Mouse (Mus musculus): ENCODE data around the gene Mindy3. TPM values are rescaled to one million over a fixed set of nuclear protein-coding genes. Genes with fewer than 3 reads are reported as not detected.

The Mindy3 gene
- total RNA-seq, 2 experiments from 2014 or later = 11.9 to 12.1 TPM

GRCm38 (mm10) chr2:12378591-12378990, 40.7 kb downstream of the Mindy3 start:
- intact Hi-C loops (cut with DNase I; ENCODE audit: low total_unique reads) = no loop called here
- DNase-seq = no peak

- intact Hi-C loops (cut with DNase I; ENCODE audit: low total_unique reads) = no loop called here
- DNase-seq = no peak
Observed at GRCm38 (mm10) chr2:12377024-12377423, 42.2 kb downstream of the Mindy3 start.

- intact Hi-C loops (cut with DNase I; ENCODE audit: low total_unique reads) = no loop called here
- DNase-seq = no peak
Observed at GRCm38 (mm10) chr2:12372883-12373282, 46.4 kb downstream of the Mindy3 start.

GRCm38 (mm10) chr2:12371401-12371800, 47.9 kb downstream of the Mindy3 start:
- intact Hi-C loops (cut with DNase I; ENCODE audit: low total_unique reads) = no loop called here
- no peak for DNase-seq

GRCm38 (mm10) chr2:12368451-12368850, 50.8 kb downstream of the Mindy3 start:
- DNase-seq = no peak
- intact Hi-C loops (cut with DNase I; ENCODE audit: low total_unique reads) = no loop called here

- no peak for DNase-seq
- intact Hi-C loops (cut with DNase I; ENCODE audit: low total_unique reads) = no loop called here
Observed at GRCm38 (mm10) chr2:12368016-12368415, 51.3 kb downstream of the Mindy3 start.

- no peak for DNase-seq
- intact Hi-C loops (cut with DNase I; ENCODE audit: low total_unique reads) = no loop called here
Observed at GRCm38 (mm10) chr2:12361310-12361709, 58.0 kb downstream of the Mindy3 start.

GRCm38 (mm10) chr2:12354837-12355236, 64.4 kb downstream of the Mindy3 start:
- no peak for DNase-seq
- intact Hi-C loops (cut with DNase I; ENCODE audit: low total_unique reads) = no loop called here

GRCm38 (mm10) chr2:12348914-12349313, 70.4 kb downstream of the Mindy3 start:
- intact Hi-C loops (cut with DNase I; ENCODE audit: low total_unique reads) = no loop called here
- DNase-seq = no peak

- intact Hi-C loops (cut with DNase I; ENCODE audit: low total_unique reads) = no loop called here
- DNase-seq = no peak
Observed at GRCm38 (mm10) chr2:12331962-12332361, 87.3 kb downstream of the Mindy3 start.

- intact Hi-C loops (cut with DNase I; ENCODE audit: low total_unique reads) = no loop called here
- DNase-seq = no peak
Observed at GRCm38 (mm10) chr2:12329620-12330019, 89.7 kb downstream of the Mindy3 start.

GRCm38 (mm10) chr2:12329068-12329407, 90.2 kb downstream of the Mindy3 start:
- intact Hi-C loops (cut with DNase I; ENCODE audit: low total_unique reads) = no loop called here
- DNase-seq = no peak

GRCm38 (mm10) chr2:12328355-12329067, 90.8 kb downstream of the Mindy3 start:
- no peak for DNase-seq

GRCm38 (mm10) chr2:12327691-12328354, 91.4 kb downstream of the Mindy3 start:
- DNase-seq = no peak
- intact Hi-C loops (cut with DNase I; ENCODE audit: low total_unique reads) = no loop called here

More at GRCm38 (mm10) chr2:12328355-12329067, 90.8 kb downstream of the Mindy3 start:
- intact Hi-C loops (cut with DNase I; ENCODE audit: low total_unique reads) = no loop called here

GRCm38 (mm10) chr2:12327216-12327615, 92.1 kb downstream of the Mindy3 start:
- peak; percentile 11 for DNase-seq
- intact Hi-C loops (cut with DNase I; ENCODE audit: low total_unique reads) = no loop called here

- no peak for DNase-seq
- intact Hi-C loops (cut with DNase I; ENCODE audit: low total_unique reads) = no loop called here
Observed at GRCm38 (mm10) chr2:12325868-12326267, 93.4 kb downstream of the Mindy3 start.

GRCm38 (mm10) chr2:12325417-12325816, 93.9 kb downstream of the Mindy3 start:
- DNase-seq = peak; percentile 78
- intact Hi-C loops (cut with DNase I; ENCODE audit: low total_unique reads) = no loop called here

- intact Hi-C loops (cut with DNase I; ENCODE audit: low total_unique reads) = no loop called here
- no peak for DNase-seq
Observed at GRCm38 (mm10) chr2:12320914-12321313, 98.4 kb downstream of the Mindy3 start.

GRCm38 (mm10) chr2:12318715-12319114, 100.6 kb downstream of the Mindy3 start:
- no peak for DNase-seq
- intact Hi-C loops (cut with DNase I; ENCODE audit: low total_unique reads) = no loop called here

- intact Hi-C loops (cut with DNase I; ENCODE audit: low total_unique reads) = no loop called here
- peak; percentile 11 for DNase-seq
Observed at GRCm38 (mm10) chr2:12318036-12318435, 101.2 kb downstream of the Mindy3 start.

GRCm38 (mm10) chr2:12317343-12317742, 101.9 kb downstream of the Mindy3 start:
- DNase-seq = peak; percentile 11
- intact Hi-C loops (cut with DNase I; ENCODE audit: low total_unique reads) = no loop called here
